Mouse (Mus musculus) kidney, adult 2 months (tissue): ENCODE results near the gene Ppl.

Source experiments
- CTCF ChIP-seq: fragments of 200-500 bp; conservative IDR thresholded peaks from 2 replicates; pipeline ENCODE4 v1.5.1; 2011; ENCODE audit warnings: low read depth, mild to moderate bottlenecking, control low read depth, low read length, moderate library complexity, mixed read lengths; ENCODE audit not compliant: insufficient read depth, insufficient read length
- POLR2A ChIP-seq: fragments of 200-500 bp; IDR thresholded peaks from one replicate; pipeline ENCODE4 v1.6.1; 2011; ENCODE audit warnings: low read depth, low read length, control low read depth

GRCm38 (mm10) chr16:5071974-5072373 lies 60.2 kb downstream of the Ppl start:
- TF ChIP-seq CTCF (no peak), POLR2A (no peak)
